Mouse (Mus musculus) brain, embryonic 14.5 days (tissue): ENCODE results near the gene Neurl1b. TPM values are rescaled to one million over a fixed set of nuclear protein-coding genes. Genes with fewer than 3 reads are reported as not detected.

Source experiments
- DNase-seq: peaks from one replicate; pipeline ENCODE4 v3.0.0-alpha.2; 2011; ENCODE audit warnings: low read depth
- CTCF ChIP-seq: fragments of 200-500 bp; IDR thresholded peaks from 2 replicates; pipeline ENCODE4 v1.5.1; 2012; ENCODE audit warnings: inconsistent platforms, mild to moderate bottlenecking, moderate library complexity, borderline replicate concordance; ENCODE audit not compliant: insufficient read depth, insufficient read length; ENCODE audit errors: extremely low read depth
- POLR2A ChIP-seq: fragments of 200-500 bp; IDR thresholded peaks from 2 replicates; pipeline ENCODE4 v1.6.1; 2012; ENCODE audit warnings: mild to moderate bottlenecking, inconsistent platforms, borderline replicate concordance; ENCODE audit not compliant: poor library complexity, insufficient read depth, insufficient read length, severe bottlenecking; ENCODE audit errors: extremely low read depth
- polyA plus RNA-seq: library from polyadenylated mRNA; depleted of rRNA; stranded (reverse); fragments of >200 nt; gene quantifications from 2 replicates; pipeline ENCODE4 v1.2.3, GENCODE M21; 2012

Neurl1b gene
- polyA plus RNA-seq, 1 experiment = 12.2 TPM

- TF ChIP-seq CTCF (no peak), POLR2A (no peak)
- DNase-seq = peak; percentile 62
These were observed 10.5 kb downstream of the Neurl1b start for GRCm38 (mm10) chr17:26424973-26425735.

GRCm38 (mm10) chr17:26433295-26433694, 18.7 kb downstream of the Neurl1b start:
- no peak for TF ChIP-seq POLR2A
- TF ChIP-seq CTCF = no peak
- DNase-seq = no peak

GRCm38 (mm10) chr17:26437089-26437815, 22.6 kb downstream of the Neurl1b start:
- TF ChIP-seq POLR2A (no peak), CTCF (no peak)
- DNase-seq = no peak

- peak; percentile 11 for DNase-seq
- no peak for TF ChIP-seq POLR2A
- no peak for TF ChIP-seq CTCF
These were observed 24.4 kb downstream of the Neurl1b start for GRCm38 (mm10) chr17:26439001-26439400.

- no peak for DNase-seq
- no peak for TF ChIP-seq CTCF
- no peak for TF ChIP-seq POLR2A
These were observed 26.4 kb downstream of the Neurl1b start for GRCm38 (mm10) chr17:26441024-26441423.

GRCm38 (mm10) chr17:26442197-26442596, 27.6 kb downstream of the Neurl1b start:
- TF ChIP-seq POLR2A (no peak), CTCF (no peak)
- DNase-seq = no peak

GRCm38 (mm10) chr17:26443865-26444264, 29.2 kb downstream of the Neurl1b start:
- TF ChIP-seq CTCF (no peak), POLR2A (no peak)

GRCm38 (mm10) chr17:26449472-26449871, 34.8 kb downstream of the Neurl1b start:
- DNase-seq = no peak
- TF ChIP-seq CTCF = no peak
- no peak for TF ChIP-seq POLR2A

More at GRCm38 (mm10) chr17:26443865-26444264, 29.2 kb downstream of the Neurl1b start:
- DNase-seq = no peak

GRCm38 (mm10) chr17:26451651-26452295, 37.1 kb downstream of the Neurl1b start:
- DNase-seq = peak; percentile 22
- TF ChIP-seq POLR2A = no peak
- peak; percentile 51; the same call in 1 of the 2 replicates for TF ChIP-seq CTCF

- DNase-seq = peak; percentile 74
- TF ChIP-seq CTCF (peak; percentile 68; the same call in 1 of the 2 replicates), POLR2A (no peak)
These were observed 37.8 kb downstream of the Neurl1b start for GRCm38 (mm10) chr17:26452371-26452972.

GRCm38 (mm10) chr17:26457506-26457905, 42.9 kb downstream of the Neurl1b start:
- no peak for TF ChIP-seq POLR2A
- no peak for TF ChIP-seq CTCF

More at GRCm38 (mm10) chr17:26457506-26457905, 42.9 kb downstream of the Neurl1b start:
- DNase-seq = no peak
